Mouse (Mus musculus) embryonic facial prominence, embryonic 12.5 days (tissue): ENCODE data around the gene Zfp933. TPM values are rescaled to one million over a fixed set of nuclear protein-coding genes. Genes with fewer than 3 reads are reported as not detected.
A peak's percentile ranks its signal among the peaks of the same experiment; 100 is the strongest.

Experiments
- ATAC-seq: fragments of 200-750 bp; cut with Nextera tagmentation; 2 replicates; pipeline ENCODE4 v1.8.0; 2017; ENCODE audit not compliant: insufficient number of reproducible peaks, insufficient read depth, low FRiP score, low TSS enrichment
- H3K27ac ChIP-seq: fragments of 300-500 bp; sonication (generic); 2 replicates; pipeline ENCODE4 v1.5.1; 2016; ENCODE audit warnings: mild to moderate bottlenecking
- H3K27me3 ChIP-seq: fragments of 300-500 bp; sonication (generic); 2 replicates; pipeline ENCODE4 v1.6.1; 2016; ENCODE audit warnings: mild to moderate bottlenecking, moderate library complexity
- H3K36me3 ChIP-seq: fragments of 300-500 bp; sonication (generic); 2 replicates; pipeline ENCODE4 v1.6.1; 2016; ENCODE audit warnings: mild to moderate bottlenecking
- H3K4me1 ChIP-seq: fragments of 300-500 bp; sonication (generic); 2 replicates; pipeline ENCODE4 v1.6.1; 2016
- H3K4me2 ChIP-seq: fragments of 300-500 bp; sonication (generic); replicated peaks from 2 replicates; pipeline ENCODE4 v1.6.1; 2016; ENCODE audit warnings: mild to moderate bottlenecking, moderate library complexity
- H3K4me3 ChIP-seq: fragments of 300-500 bp; sonication (generic); 2 replicates; pipeline ENCODE4 v1.5.1; 2016; ENCODE audit warnings: mild to moderate bottlenecking
- H3K9ac ChIP-seq: fragments of 300-500 bp; sonication (generic); 2 replicates; pipeline ENCODE4 v1.6.1; 2016; ENCODE audit warnings: mild to moderate bottlenecking, moderate library complexity
- H3K9me3 ChIP-seq: fragments of 300-500 bp; sonication (generic); 2 replicates; pipeline ENCODE4 v1.6.1; 2016; ENCODE audit warnings: mild to moderate bottlenecking, moderate library complexity
- WGBS: fragments of 180-500 bp; shearing (Covaris S2); methylation state at CpG from one replicate; pipeline ENCODE4 v1.1.7; 2016; 5-methylcytosine and 5-hydroxymethylcytosine counted together
- polyA plus RNA-seq: library from polyadenylated mRNA; unstranded; fragments of >200 nt; fragmentation: Nextera tagmentation; extraction: Ambion mirVana; gene quantifications from 2 replicates; pipeline ENCODE4 v1.2.1, GENCODE M21; 2016

Zfp933 gene
- polyA plus RNA-seq = 6.0 and 7.6 TPM in 2 replicates

DNA sequence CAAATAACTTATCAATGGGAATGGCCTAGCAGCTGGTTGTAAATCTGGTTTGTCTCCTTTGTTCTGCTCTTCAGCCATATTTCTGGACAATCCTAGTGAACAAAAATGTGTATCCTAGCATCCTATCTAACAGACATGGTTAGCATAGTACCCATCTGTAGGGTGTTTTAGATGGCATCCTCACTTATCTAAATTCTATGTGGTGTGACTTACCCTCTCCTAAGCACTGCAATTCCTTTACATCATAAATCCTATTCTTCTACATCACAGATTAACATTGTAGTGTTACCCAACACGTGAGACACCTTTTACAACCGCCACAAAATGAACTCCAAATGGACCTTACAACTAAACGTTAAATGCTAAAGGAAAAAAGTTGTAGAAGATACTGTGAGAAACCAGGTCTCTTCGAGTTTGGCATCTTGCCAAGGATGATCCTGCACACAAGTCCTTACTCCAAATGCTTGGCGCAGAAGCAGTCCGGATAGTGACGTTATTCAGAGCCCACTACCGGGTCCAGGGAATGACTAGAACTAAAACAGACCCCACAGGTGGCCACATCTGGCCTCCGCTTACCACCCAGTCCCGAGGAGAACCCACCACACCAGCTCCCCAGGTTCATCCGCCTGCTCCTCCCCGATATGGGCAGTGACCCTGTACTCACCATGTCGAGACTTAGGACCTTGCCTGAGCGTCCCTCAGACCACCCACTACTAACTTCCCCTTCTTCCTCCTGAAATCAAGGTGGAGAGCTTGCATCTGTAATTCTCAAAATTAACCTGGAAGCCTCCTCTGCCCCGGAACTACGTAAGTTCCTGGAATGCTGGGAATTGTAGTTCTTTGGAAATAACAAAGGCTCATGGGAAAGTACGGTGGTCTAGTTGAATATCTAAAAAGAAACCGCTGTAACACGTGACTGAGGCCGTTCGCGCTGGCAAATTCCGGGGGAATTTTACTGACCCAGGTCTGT, at the start of gene Zfp933:
TSS of gene Zfp933 (minus strand) at position 753 of the 970 bp plus-strand sequence.
- H3K27me3 ChIP-seq = no peaks in the 10 kb centered on the region
- WGBS = 4% methylated on average over 23 of the region's 23 CpGs
- peaks cover 7% of the 10 kb centered on the region; the same call in 1 of the 2 replicates for H3K4me1 ChIP-seq
- peak; percentile 83 for ATAC-seq
- no peak within 1 kb of the TSS for H3K27ac ChIP-seq
- peaks cover 5% of the 10 kb centered on the region for H3K9me3 ChIP-seq
- peak within 1 kb of the TSS; percentile 80 for H3K4me3 ChIP-seq
- H3K36me3 ChIP-seq = peaks cover 17% of the 10 kb centered on the region
- peak within 1 kb of the TSS; percentile 69 for H3K9ac ChIP-seq
- H3K4me2 ChIP-seq = peak within 1 kb of the TSS; percentile 55

DNA sequence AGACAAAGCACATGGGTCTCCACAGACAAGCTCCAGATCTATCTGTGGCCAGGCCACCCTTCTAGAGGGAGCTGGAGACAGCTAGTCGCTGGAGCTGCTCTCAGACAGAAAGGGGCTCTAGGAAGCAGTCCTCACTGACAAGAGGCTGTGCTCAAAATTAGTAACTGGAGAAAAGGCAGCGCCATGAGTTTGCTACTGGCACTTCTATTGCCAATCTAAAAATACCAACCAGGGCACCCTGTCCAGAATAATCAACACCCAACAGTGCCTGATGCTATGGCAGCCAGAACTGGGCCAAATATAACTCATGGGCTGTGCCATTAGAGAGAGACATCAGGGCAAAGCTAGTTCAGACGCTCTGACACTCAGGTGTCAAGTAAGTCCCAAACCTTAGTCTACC, 49.2 kb upstream of the Zfp933 start:
- H3K4me3 ChIP-seq = no peak overlapping the region
- no peak for ATAC-seq
- 89% methylated on average over 3 of the region's 3 CpGs for WGBS

DNA sequence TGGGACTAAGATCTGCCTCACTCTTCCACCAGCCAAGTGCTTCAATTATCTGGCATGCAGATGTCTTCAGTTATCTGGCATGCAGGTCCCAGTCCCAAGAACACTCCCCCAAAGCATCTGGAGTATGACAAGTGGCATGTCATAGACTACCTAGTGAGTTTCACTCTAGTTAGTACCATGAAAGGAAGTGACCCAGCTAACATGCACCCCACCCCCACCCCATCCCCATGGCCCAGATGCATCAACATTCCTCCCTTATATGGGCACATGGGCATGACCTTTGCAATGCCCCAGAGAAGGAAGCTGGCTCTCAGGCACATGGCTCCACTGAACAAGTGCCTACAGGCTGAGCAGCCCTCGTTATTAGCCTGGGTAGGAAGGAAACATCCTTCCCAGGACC, 48.2 kb upstream of the Zfp933 start:
- no peak for ATAC-seq
- Histone ChIP-seq H3K27me3 (no peaks in the 10 kb centered on the region), H3K4me3 (no peak overlapping the region), H3K4me2 (no peak overlapping the region), H3K4me1 (no peaks in the 10 kb centered on the region), H3K27ac (no peak overlapping the region), H3K9me3 (no peaks in the 10 kb centered on the region), H3K9ac (no peak overlapping the region), H3K36me3 (peaks cover 78% of the 10 kb centered on the region)
- WGBS = 37% methylated on average over 1 of the region's 1 CpGs

More for the DNA sequence above, 49.2 kb upstream of the Zfp933 start:
- H3K9ac ChIP-seq = no peak overlapping the region
- H3K27ac ChIP-seq = no peak overlapping the region
- H3K4me2 ChIP-seq = no peak overlapping the region
- peaks cover 71% of the 10 kb centered on the region for H3K36me3 ChIP-seq
- H3K27me3 ChIP-seq = no peaks in the 10 kb centered on the region
- no peaks in the 10 kb centered on the region for H3K4me1 ChIP-seq
- H3K9me3 ChIP-seq = no peaks in the 10 kb centered on the region

DNA sequence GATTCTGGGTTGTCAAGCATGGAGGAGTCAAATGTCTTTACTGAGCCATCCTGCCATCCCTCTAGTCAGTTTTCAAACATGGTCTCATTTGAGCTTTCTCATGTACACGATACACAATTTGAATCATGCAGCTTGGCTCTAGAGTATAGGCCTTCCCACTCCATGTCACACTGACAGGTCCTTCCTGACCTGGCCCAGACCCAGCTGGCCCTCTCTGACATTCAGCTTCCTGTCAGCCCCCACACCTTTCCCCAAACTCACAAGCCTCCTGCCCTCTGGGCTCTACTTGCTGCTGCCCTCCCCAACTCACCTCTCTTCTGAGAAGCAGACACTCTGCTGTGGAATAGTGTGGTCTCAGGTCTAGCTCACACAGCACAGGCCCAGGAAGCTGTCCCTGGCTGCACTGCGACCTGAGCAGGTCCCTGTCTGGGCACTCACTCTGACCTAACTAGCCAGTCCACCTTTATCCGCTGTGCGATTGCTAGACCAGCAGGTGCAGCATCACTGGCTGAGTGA, 47.7 kb upstream of the Zfp933 start:
- Histone ChIP-seq H3K36me3 (peaks cover 81% of the 10 kb centered on the region), H3K4me1 (no peaks in the 10 kb centered on the region), H3K4me2 (no peak overlapping the region), H3K9ac (no peak overlapping the region), H3K9me3 (no peaks in the 10 kb centered on the region), H3K27me3 (no peaks in the 10 kb centered on the region), H3K27ac (no peak overlapping the region), H3K4me3 (no peak overlapping the region)
- 91% methylated on average over 4 of the region's 4 CpGs for WGBS
- no peak for ATAC-seq

DNA sequence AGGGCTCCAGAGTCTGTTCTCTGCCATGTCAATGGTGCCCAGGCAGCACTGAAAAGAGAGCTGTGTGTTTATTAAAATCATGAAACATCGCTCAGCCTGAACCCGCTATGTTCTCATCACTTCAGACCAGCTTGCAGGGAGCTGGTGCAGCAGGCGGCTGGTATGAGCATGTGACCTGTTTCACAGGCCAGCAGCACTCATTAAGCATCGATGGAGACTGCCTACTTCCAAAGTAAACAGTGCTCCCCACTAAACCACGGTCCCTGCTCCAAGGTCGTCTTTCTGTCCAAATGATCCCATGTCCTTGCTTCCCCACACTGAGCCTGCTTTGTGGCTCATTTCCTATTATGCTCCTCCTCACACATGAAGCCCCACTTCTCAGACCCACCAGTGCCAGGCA, 42.2 kb upstream of the Zfp933 start:
- Histone ChIP-seq H3K9ac (no peak overlapping the region), H3K9me3 (no peaks in the 10 kb centered on the region), H3K36me3 (peaks cover 79% of the 10 kb centered on the region), H3K4me3 (no peak overlapping the region), H3K4me1 (no peaks in the 10 kb centered on the region), H3K27me3 (no peaks in the 10 kb centered on the region), H3K27ac (no peak overlapping the region), H3K4me2 (no peak overlapping the region)
- no peak for ATAC-seq
- 94% methylated on average over 6 of the region's 6 CpGs for WGBS

DNA sequence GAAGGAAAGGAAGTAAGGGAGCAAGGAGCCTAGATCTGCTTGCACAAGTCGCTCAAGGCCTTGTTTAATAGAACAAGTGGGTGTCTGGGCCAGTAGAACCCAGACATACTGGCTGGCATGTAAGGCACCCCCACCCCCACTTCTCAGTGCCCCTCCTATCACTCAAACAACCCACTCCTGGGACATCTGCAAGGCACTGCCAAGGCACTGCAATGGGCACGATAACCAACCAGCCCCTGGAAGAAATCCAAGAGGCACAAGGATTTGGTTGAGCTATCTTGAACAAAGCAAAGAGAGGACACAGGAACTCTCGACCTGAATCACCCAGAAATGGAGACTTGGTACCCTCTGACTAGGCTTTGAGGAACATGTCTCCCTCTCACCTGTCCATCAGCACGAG, 40.1 kb upstream of the Zfp933 start:
- Histone ChIP-seq H3K4me2 (no peak overlapping the region), H3K9ac (no peak overlapping the region), H3K9me3 (no peaks in the 10 kb centered on the region), H3K36me3 (peaks cover 79% of the 10 kb centered on the region), H3K27ac (no peak overlapping the region), H3K4me1 (no peaks in the 10 kb centered on the region), H3K4me3 (no peak overlapping the region), H3K27me3 (no peaks in the 10 kb centered on the region)
- 89% methylated on average over 4 of the region's 4 CpGs for WGBS
- ATAC-seq = no peak

DNA sequence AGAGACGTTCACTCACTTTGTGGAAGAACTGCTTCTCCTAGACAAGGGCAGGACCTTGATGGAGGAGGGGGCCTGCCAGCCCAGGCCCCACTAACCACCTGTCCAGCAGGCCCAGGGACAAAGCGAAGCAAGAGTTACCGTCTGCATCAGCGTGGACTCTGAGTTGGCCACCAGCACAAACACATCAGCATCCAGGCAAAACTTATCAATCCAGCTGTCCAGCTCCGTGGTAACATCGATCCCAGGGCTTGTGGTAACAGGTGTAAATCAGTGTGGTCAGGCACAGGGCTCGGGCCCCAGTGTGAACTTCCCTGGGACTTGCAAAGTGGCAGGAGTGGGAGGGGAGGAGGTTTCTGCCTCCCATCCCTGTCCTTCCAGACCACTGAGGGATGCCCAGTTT, 39.1 kb upstream of the Zfp933 start:
- H3K4me2 ChIP-seq = no peak overlapping the region
- H3K4me1 ChIP-seq = no peaks in the 10 kb centered on the region
- no peak overlapping the region for H3K9ac ChIP-seq
- no peak overlapping the region for H3K4me3 ChIP-seq
- ATAC-seq = no peak
- H3K36me3 ChIP-seq = peaks cover 83% of the 10 kb centered on the region
- 91% methylated on average over 7 of the region's 7 CpGs for WGBS
- H3K9me3 ChIP-seq = no peaks in the 10 kb centered on the region
- H3K27ac ChIP-seq = no peak overlapping the region
- no peaks in the 10 kb centered on the region for H3K27me3 ChIP-seq

DNA sequence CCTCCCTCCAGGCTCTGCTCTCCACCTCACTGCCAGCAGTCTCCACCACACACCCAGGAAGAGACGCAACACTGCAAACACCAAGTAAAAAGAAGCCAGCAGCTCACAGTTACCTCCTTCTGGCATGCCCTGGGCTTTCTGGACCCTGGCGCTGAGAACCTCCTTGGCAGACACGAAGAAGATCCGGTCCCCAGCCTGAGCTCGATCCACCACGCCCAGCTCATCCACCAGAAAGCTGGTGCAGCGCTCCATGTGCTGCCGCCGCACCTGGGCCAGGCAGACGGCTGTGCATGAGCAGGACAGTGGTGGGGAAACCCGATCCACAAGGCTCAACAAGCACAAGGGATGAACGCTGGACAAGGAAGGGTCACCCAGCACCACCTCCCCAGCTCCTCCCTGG, 38.0 kb upstream of the Zfp933 start:
- Histone ChIP-seq H3K27me3 (no peaks in the 10 kb centered on the region), H3K4me2 (no peak overlapping the region), H3K9me3 (no peaks in the 10 kb centered on the region), H3K9ac (no peak overlapping the region), H3K36me3 (peaks cover 88% of the 10 kb centered on the region), H3K4me3 (no peak overlapping the region), H3K4me1 (no peaks in the 10 kb centered on the region), H3K27ac (no peak overlapping the region)
- 90% methylated on average over 12 of the region's 12 CpGs for WGBS
- ATAC-seq = no peak

DNA sequence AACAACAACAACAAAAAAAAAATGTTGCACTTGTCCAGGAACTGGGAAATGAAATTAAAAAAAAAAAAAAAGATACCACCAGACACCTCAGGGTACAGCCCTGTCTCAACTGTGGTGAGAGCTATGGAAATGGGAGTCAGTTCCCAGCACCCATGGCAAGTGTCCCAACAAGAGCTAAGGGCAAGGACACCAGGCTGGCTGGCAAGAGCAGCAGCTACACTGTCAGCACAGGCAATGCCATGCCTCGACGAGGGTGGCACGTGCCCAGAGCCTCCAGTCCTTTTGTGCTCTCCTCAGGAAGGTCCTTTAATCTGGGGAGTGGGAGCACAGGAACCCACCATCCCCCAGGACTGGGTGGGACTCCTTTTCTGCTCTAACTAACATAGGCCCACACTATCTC, 36.0 kb upstream of the Zfp933 start:
- Histone ChIP-seq H3K4me1 (no peaks in the 10 kb centered on the region), H3K27me3 (no peaks in the 10 kb centered on the region), H3K4me2 (no peak overlapping the region), H3K27ac (no peak overlapping the region), H3K4me3 (no peak overlapping the region), H3K36me3 (peaks cover 91% of the 10 kb centered on the region), H3K9me3 (no peaks in the 10 kb centered on the region), H3K9ac (no peak overlapping the region)
- ATAC-seq = no peak
- WGBS = 88% methylated on average over 3 of the region's 3 CpGs

DNA sequence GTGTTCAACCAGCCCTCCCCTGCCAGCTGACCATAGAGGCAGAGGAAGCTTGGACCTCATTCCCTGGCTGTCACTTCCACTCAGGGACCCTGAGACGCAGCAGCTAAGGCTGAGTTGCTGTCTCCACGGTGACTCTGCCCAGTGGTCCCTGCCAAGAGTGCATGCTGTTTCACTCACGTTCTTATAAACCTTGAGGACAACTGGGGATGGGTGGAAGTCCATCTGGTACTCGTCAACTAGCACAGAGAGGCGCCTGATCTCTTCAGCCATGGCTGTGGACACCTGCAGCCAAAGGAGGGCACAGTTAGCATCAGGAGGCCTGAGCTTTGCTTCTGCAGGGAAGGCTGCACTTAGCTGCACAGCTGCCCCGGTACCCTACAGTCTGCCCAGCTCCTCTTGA, 34.9 kb upstream of the Zfp933 start:
- H3K9me3 ChIP-seq = no peaks in the 10 kb centered on the region
- H3K4me1 ChIP-seq = no peaks in the 10 kb centered on the region
- H3K9ac ChIP-seq = no peak overlapping the region
- H3K36me3 ChIP-seq = peaks cover 93% of the 10 kb centered on the region
- H3K27me3 ChIP-seq = no peaks in the 10 kb centered on the region
- 82% methylated on average over 6 of the region's 6 CpGs for WGBS
- no peak overlapping the region for H3K27ac ChIP-seq
- ATAC-seq = no peak
- H3K4me2 ChIP-seq = no peak overlapping the region
- H3K4me3 ChIP-seq = no peak overlapping the region

DNA sequence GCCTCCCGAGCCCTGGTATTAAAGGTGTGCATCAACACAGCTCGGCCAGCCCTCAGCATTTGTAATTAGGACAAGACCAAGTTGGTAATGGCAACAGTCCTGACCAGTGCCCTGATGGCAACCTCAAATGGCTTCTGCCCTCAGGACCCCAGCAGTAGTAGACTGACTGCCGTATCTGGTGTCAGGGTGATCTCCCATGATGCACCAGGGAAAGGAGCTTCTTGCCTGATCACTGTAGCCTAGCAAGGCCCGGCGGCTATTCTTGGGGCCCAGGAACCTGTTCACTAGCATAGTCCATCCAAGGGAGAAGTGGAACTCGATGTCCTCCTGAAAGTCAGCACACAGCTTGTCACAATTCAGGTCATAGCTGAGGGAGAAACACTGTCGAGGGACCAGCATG, 33.6 kb upstream of the Zfp933 start:
- H3K9me3 ChIP-seq = no peaks in the 10 kb centered on the region
- no peak overlapping the region for H3K9ac ChIP-seq
- H3K4me3 ChIP-seq = no peak overlapping the region
- H3K36me3 ChIP-seq = peaks cover 87% of the 10 kb centered on the region
- H3K27ac ChIP-seq = no peak overlapping the region
- no peak for ATAC-seq
- no peaks in the 10 kb centered on the region for H3K4me1 ChIP-seq
- 94% methylated on average over 7 of the region's 7 CpGs for WGBS
- no peak overlapping the region for H3K4me2 ChIP-seq
- H3K27me3 ChIP-seq = no peaks in the 10 kb centered on the region

DNA sequence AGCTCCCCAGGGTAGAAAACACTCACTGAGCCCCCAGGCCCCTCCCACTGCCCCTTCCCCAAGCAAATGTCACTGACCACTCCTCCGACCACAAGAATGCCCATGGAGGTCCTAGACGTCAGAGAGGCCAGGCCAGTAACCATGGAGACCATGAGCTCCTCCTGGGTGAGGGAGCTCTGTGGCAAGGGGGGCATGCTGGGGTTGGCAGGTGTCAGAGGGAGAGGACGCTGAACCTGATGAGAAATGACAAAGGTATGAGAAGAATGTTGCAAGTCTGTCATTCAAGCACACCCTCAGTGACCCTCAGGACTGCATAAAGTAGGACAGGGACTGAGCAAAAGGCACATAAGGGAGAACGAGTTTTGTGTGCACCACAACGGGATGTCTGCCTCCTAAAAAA, 31.7 kb upstream of the Zfp933 start:
- H3K27ac ChIP-seq = no peak overlapping the region
- no peaks in the 10 kb centered on the region for H3K9me3 ChIP-seq
- H3K36me3 ChIP-seq = peaks cover 88% of the 10 kb centered on the region
- no peak overlapping the region for H3K4me3 ChIP-seq
- H3K27me3 ChIP-seq = no peaks in the 10 kb centered on the region
- 65% methylated on average over 5 of the region's 5 CpGs for WGBS
- no peak overlapping the region for H3K9ac ChIP-seq
- H3K4me1 ChIP-seq = no peaks in the 10 kb centered on the region
- H3K4me2 ChIP-seq = no peak overlapping the region
- no peak for ATAC-seq
